Mouse (Mus musculus) lung, adult 18-20 months (tissue): Measurements from ENCODE around the gene Kctd7.

Source experiments
- DNase-seq, 2 experiments: peaks; one replicate each; pipeline ENCODE4 v3.0.0; 2022; ENCODE audit warnings: mixed read lengths in 2 of 2

The Kctd7 gene

DNA sequence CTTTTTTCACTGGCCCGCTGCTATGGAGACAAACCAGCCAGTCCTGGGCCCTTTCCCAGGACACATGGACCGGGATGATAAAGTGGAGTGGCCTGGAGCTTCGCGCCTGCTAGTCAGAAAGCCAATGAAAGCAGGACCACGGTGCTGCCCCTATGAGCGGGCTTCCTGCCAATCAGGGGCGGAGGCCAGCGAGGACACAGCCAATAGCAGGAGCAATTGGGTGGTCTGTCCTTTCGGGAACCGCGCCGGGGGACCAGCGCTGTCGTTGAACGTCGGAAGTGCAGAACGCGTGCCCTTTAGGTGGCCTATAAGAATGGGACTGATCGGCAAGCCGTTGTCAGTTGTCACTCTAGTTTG lies 706 bp upstream of the Kctd7 start:
- DNase-seq: peak; percentile 67 to 76

- no peak for DNase-seq
These were observed 1.3 kb downstream of the Kctd7 start for GRCm38 (mm10) chr5:130145961-130146360.

- DNase-seq: peak; percentile 36 to 52
These were observed 5.2 kb downstream of the Kctd7 start for GRCm38 (mm10) chr5:130149726-130150310.

- no peak for DNase-seq
These were observed 9.6 kb downstream of the Kctd7 start for GRCm38 (mm10) chr5:130154286-130154685.

GRCm38 (mm10) chr5:130158545-130158944 lies 13.9 kb downstream of the Kctd7 start:
- DNase-seq: no peak

DNA sequence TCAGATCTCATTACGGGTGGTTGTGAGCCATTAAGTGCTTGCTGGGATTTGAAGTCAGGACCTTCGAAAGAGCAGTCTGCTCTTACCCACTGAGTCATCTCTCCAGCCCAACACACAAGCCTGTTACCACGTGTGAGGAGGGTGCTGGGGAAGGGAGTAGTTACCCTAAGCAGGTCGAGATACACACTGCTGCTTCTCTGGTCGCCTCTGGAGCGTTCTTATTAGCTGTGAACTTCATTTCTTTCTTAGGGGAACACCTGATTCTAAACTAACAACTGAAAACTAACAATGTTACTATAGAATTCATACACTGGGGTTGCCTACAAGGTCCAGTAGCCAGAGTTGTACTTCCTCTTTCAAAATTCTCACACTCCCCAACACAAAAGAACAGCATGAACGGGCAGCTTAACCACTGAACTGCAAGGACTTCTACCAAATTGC lies 15.1 kb downstream of the Kctd7 start:
- no peak for DNase-seq

DNA sequence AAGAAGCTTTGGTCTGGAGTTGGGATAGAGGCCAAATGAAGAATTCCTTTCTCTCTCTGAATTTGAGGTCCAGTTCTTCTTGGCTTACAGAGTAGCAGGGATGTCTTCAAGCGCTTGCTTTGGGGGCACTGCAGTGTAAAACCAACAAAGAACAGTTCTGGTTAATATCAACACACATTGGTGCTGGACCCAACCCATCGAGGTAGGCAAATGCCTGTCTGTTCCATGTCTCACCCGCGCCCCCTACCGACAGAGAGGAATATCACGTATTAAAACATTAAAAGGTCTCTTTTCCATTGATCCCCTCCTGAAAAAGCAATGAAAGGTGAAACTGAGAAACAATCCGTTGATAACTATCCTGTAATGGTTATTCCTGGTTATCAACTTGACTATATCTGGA lies 19.0 kb downstream of the Kctd7 start:
- DNase-seq: peak; percentile 73 to 82

DNA sequence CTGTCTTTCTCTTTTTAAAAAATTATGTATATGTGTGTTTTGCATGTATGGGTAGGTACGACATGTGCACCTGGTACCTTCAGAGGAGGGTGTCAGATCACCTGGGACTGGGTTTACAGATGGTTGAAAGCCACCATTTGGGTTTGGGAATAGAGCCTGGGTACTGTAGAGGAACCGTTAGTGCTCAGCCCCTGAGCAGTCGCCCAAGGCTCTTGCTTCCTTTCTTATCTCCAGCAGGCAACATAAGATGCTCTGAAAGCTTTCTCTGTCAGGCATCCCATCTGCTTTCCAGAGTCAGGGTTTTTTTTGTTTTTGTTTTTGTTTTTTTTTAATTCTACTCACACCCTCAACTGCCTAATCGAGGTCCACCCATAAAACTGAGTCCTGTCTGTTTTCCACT lies 20.6 kb downstream of the Kctd7 start:
- DNase-seq: no peak

DNA sequence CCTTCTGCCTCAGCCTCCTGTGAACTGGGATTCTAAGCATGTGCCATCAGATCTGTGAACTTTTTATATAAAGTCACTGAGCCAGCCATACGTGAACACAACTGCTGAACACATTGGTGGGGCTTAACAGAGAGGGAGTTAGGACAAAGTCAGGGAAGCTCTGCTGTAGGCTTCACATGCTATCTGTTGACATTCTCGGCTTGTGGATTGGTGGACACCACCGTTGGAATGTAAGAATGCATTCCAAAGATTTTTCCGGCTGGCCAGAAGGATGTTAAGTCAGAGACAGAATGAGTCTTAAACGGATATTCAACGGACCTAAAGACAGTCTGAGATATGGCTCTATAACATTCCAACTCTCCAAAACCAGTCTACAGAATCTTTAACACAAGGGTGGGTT lies 24.4 kb downstream of the Kctd7 start:
- no peak for DNase-seq

GRCm38 (mm10) chr5:130170666-130171422 lies 26.2 kb downstream of the Kctd7 start:
- no peak for DNase-seq

GRCm38 (mm10) chr5:130171423-130171954 lies 26.8 kb downstream of the Kctd7 start, which contains the start of gene Rabgef1:
Rabgef1 (plus strand) TSS chr5:130171798.
- peak; percentile 96 to 97 for DNase-seq

DNA sequence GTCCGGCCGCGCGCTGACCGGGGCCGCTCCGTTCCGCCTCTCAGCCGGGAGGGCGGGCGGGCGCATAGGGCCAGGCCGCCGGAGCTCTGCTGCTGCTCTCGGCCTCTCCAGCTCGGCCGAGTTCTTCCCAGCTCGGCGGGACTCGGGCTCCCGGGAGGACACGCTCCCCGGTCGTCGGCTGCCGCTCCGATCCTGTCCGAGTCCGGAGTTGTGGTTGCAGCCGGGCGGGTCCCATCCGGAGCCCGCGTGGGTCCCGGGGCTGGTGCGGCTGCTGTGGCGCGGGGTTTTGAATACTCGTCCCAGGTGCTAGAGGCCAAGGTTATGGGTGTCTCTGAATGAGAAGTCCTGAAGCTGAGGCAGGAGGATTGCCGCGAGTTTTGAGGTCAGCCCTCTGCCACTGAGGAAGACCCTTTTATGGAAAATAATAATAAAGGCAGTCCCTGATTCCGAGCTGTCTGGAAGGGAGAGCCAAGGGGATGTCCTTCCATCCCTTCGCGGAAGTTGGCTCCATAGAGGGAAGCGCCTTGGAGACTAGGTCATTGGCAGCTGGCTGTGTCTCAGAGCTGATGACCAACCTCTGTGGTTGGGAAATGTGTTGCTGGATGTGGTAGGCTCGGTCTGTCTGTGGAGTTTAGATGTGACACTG lies 27.4 kb downstream of the Kctd7 start:
- peak; percentile 57 to 65 for DNase-seq

- DNase-seq: no peak
These were observed 28.4 kb downstream of the Kctd7 start for GRCm38 (mm10) chr5:130173012-130173411.

- DNase-seq: peak; percentile 52 to 74
These were observed 33.2 kb downstream of the Kctd7 start for GRCm38 (mm10) chr5:130177871-130178270.

- DNase-seq: no peak
These were observed 35.7 kb downstream of the Kctd7 start for GRCm38 (mm10) chr5:130180362-130180761.

DNA sequence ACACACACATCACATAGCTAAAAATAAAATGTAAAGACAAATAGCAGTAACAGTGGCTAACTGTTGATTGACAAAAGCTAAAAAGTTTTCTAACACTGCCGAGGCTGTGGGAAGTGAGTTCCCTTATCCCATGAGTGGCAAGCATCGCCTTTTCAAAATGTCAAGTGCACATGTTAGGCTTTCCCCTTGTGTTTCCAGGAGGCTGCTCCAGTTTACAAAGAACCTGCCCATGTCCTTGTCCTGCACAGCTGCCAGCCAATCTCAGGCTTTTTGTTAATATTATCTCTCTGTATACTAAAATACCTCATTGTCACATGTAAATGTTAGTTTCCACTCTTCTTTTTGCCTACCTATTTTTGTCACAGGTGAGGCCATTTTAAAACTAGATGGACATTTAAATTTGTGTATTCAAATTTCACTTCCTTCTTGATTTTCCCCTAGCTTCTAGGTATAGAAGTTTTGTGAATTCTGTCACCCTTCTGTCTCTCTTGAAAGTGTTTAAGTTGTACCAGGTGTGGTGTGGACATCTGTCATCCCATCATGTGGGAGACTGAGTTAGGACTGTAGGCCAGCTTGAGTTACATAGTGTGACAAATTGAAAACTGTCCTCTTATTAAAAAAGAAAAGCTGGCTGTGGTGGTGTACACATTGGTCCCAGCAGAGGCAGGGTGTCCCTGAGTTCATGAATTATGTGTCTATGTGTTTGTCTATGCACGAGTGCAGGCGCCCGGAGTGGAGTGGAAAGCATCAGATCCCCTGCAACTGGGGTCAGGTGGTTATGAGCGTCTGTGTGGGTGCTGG lies 37.3 kb downstream of the Kctd7 start:
- DNase-seq: no peak

DNA sequence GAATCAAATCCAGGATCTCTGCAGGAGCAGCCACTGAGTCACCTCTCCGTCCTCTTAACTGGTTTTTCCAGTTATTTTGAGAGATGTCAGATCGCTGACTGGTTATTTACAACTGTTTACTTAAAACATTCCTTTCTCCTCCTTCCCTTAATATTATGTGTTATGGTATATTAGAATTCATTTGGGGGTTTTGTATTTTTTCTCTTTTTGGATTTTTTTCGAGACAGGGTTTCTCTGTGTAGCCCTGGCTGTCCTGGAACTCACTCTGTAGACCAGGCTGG lies 37.8 kb downstream of the Kctd7 start:
- no peak for DNase-seq

DNA sequence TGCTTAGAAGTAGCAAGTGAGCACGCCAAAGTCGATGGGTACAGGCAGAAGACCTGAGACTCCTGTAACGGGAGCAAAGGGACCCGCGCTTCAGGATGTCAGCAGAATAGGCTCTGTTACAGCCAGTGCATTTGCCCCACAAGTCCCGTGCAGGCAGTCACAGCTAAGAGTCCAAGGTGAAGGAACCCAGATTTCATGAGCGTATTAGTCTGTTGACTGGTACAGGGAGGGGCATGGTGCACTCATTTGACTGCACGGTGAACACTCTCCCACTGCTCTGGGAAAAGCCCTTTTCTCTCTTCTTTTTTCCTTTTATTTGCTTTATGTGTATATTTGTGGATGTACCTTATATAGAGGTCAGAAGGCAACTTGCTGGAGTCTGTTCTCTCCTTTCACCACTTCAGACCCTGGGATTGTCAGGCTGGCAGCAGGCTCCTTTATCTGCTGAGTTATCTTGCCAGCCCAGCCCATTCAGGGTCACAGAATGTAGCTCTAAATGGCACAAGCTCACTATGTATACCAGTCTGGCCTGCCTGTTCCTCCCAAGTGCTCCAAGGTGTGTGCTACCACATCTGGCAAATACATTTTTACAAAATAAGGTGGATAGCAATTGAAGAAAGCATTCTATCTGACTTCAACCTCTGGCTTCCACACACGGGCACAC lies 39.7 kb downstream of the Kctd7 start:
- DNase-seq: no peak

GRCm38 (mm10) chr5:130185312-130185711 lies 40.7 kb downstream of the Kctd7 start:
- DNase-seq: no peak

DNA sequence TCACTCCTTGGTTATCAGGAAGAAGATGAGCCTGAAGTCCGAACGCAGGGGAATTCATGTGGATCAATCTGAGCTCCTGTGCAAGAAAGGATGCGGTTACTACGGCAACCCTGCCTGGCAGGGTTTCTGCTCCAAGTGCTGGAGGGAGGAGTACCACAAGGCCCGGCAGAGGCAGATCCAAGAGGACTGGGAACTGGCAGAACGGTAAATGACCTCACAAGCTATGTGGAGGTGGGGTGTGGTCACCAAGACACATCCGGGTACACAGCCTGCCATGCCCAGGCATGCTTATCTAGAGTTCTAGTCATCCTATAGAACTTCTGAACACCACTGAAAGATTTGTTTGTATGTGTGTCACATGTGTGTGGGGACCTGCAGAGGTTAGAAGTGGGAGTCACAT lies 42.7 kb downstream of the Kctd7 start:
- DNase-seq: peak in 1 of 2 experiments; percentile 51

GRCm38 (mm10) chr5:130190909-130191308 lies 46.2 kb downstream of the Kctd7 start:
- no peak for DNase-seq

DNA sequence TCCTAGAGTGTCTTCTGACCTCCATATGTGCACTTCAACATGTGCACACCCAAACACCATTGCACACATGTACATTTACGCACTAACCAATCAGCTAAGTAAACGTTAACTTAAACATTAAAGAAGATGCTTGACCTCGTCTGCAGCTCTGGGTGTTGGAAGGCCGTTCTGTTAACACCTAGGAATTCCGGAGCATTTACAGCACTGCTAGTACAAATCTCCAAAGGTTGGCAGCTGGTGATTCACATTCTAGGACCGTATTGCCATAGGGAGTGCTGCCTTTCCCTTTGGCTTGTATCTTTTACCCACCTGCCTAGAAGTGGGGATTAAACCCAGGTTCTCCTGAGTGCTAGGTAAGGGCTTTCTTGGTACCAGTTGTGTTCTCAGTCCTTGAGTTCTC lies 47.2 kb downstream of the Kctd7 start:
- no peak for DNase-seq
